18 mouse cellular contexts compared by ENCODE assay signal in genomic region chr10:98905987-98906386, GRCm38 (mm10). TPM values are rescaled to one million over a fixed set of nuclear protein-coding genes. Genes with fewer than 3 reads are reported as not detected.
DNase-seq lines count a peak whose midpoint lies in the region; ATAC-seq and TF ChIP-seq lines count a peak whose summit lies in the region.
"Had no signal": no experiment of that assay in that cellular context is flagged by ENCODE, and none has a peak within 500 bp of the region (broad histone marks: within the 10 kb centered on the region; RNA-seq: fewer than 3 reads in every experiment).

No protein-coding gene starts in this region.

- no peak overlapping the region for H3K4me2 ChIP-seq in intestine, embryonic 15.5 days (replicated peaks)
- H3K4me2 ChIP-seq in intestine, postnatal 0 days (replicated peaks; ENCODE audit: low read depth): no peak overlapping the region
- H3K4me2 ChIP-seq in intestine, embryonic 16.5 days (ENCODE audit: low read depth, low read length): no peak overlapping the region
- H3K4me2 ChIP-seq in forebrain, embryonic 14.5 days (ENCODE audit: low read length): no peak overlapping the region
- H3K4me2 ChIP-seq: heart, embryonic 15.5 days; hindbrain, embryonic 14.5 days; neural tube, embryonic 15.5 days had no signal

- H3K9ac ChIP-seq in intestine, embryonic 15.5 days: no peak overlapping the region
- no peak overlapping the region for H3K9ac ChIP-seq in intestine, postnatal 0 days (ENCODE audit: low read depth, low read length)
- H3K9ac ChIP-seq in intestine, embryonic 16.5 days (ENCODE audit: low read depth, low read length): no peak overlapping the region
- no peak overlapping the region for H3K9ac ChIP-seq in forebrain, embryonic 14.5 days (ENCODE audit: low read length)
- H3K9ac ChIP-seq: heart, embryonic 15.5 days; hindbrain, embryonic 14.5 days; neural tube, embryonic 15.5 days had no signal

- peak; percentile 70 for DNase-seq in c-Kit-negative CD71-positive TER-119-positive erythroid progenitor cells, embryonic 14.5 days (ENCODE audit: low read depth, low spot score)
- no peak for DNase-seq in forebrain, embryonic 14.5 days (ENCODE audit: low spot score)
- DNase-seq in cerebellum, adult 9-11 months: no peak
- no peak for DNase-seq in left cerebral cortex, adult 18-20 months (ENCODE audit: low spot score in 2 of 2)
- DNase-seq: cerebellum, adult 2 months; gastrocnemius, postnatal 25 days; kidney, adult 8-10 months; left cerebral cortex, postnatal 4 days; lung, adult 2 months; retina, postnatal 1 day had no signal

- WGBS in intestine, embryonic 15.5 days: 76% methylated on average over 4 of the region's 4 CpGs
- 64% methylated on average over 4 of the region's 4 CpGs for WGBS in intestine, postnatal 0 days
- WGBS in intestine, embryonic 16.5 days: 66% methylated on average over 4 of the region's 4 CpGs
- WGBS in forebrain, embryonic 14.5 days: 86% methylated on average over 4 of the region's 4 CpGs

- H3K4me1 ChIP-seq in intestine, embryonic 15.5 days (replicated peaks): no peaks in the 10 kb centered on the region
- no peaks in the 10 kb centered on the region for H3K4me1 ChIP-seq in intestine, postnatal 0 days (replicated peaks; ENCODE audit: control insufficient read depth, insufficient read depth, low read length)
- no peaks in the 10 kb centered on the region; the same call in 1 of the 2 replicates for H3K4me1 ChIP-seq in intestine, embryonic 16.5 days (ENCODE audit: control insufficient read depth, insufficient read depth, low read length)
- no peaks in the 10 kb centered on the region for H3K4me1 ChIP-seq in forebrain, embryonic 14.5 days (ENCODE audit: control insufficient read depth, insufficient read depth, low read length)
- H3K4me1 ChIP-seq: neural tube, embryonic 15.5 days had no signal

- no peak for TF ChIP-seq CTCF in intestine, postnatal 0 days (IDR thresholded peaks at IDR 0.05; ENCODE audit: low read depth)

- no peak overlapping the region for H3K4me3 ChIP-seq in intestine, embryonic 15.5 days (replicated peaks)
- no peak overlapping the region for H3K4me3 ChIP-seq in intestine, postnatal 0 days (ENCODE audit: low read depth, low read length)
- H3K4me3 ChIP-seq in intestine, embryonic 16.5 days (ENCODE audit: low read length): no peak overlapping the region
- H3K4me3 ChIP-seq in forebrain, embryonic 14.5 days (ENCODE audit: low read depth, low read length): no peak overlapping the region
- H3K4me3 ChIP-seq: heart, embryonic 15.5 days; megakaryocyte, embryonic 14.5 days; neural tube, embryonic 15.5 days had no signal

- no peaks in the 10 kb centered on the region for H3K36me3 ChIP-seq in intestine, embryonic 15.5 days
- H3K36me3 ChIP-seq in intestine, postnatal 0 days (ENCODE audit: control insufficient read depth, insufficient read depth): no peaks in the 10 kb centered on the region
- no peaks in the 10 kb centered on the region for H3K36me3 ChIP-seq in intestine, embryonic 16.5 days (ENCODE audit: control insufficient read depth, insufficient read depth, low read length)
- H3K36me3 ChIP-seq in forebrain, embryonic 14.5 days (ENCODE audit: control insufficient read depth, insufficient read depth, low read length): no peaks in the 10 kb centered on the region
- H3K36me3 ChIP-seq: heart, embryonic 15.5 days; neural tube, embryonic 15.5 days had no signal

- peak; percentile 65; the same call in 1 of the 2 replicates for ATAC-seq in intestine, embryonic 15.5 days
- ATAC-seq in intestine, postnatal 0 days: no peak
- ATAC-seq in intestine, embryonic 16.5 days: peak; percentile 79
- ATAC-seq in megakaryocyte, adult 5-6 weeks (ENCODE audit: poor library complexity, severe bottlenecking): peak; percentile 93
- ATAC-seq in forebrain, embryonic 14.5 days: no peak

- H3K27ac ChIP-seq in intestine, embryonic 15.5 days: no peak overlapping the region
- no peak overlapping the region for H3K27ac ChIP-seq in intestine, postnatal 0 days (ENCODE audit: low read depth, low read length)
- H3K27ac ChIP-seq in intestine, embryonic 16.5 days (ENCODE audit: low read length): no peak overlapping the region
- no peak overlapping the region for H3K27ac ChIP-seq in forebrain, embryonic 14.5 days (ENCODE audit: low read depth, low read length)
- H3K27ac ChIP-seq: heart, embryonic 15.5 days; hindbrain, embryonic 14.5 days; neural tube, embryonic 15.5 days had no signal

- no peaks in the 10 kb centered on the region for H3K9me3 ChIP-seq in intestine, embryonic 15.5 days
- no peaks in the 10 kb centered on the region for H3K9me3 ChIP-seq in intestine, postnatal 0 days (ENCODE audit: control insufficient read depth)
- H3K9me3 ChIP-seq in intestine, embryonic 16.5 days (ENCODE audit: control insufficient read depth, low read length): no peaks in the 10 kb centered on the region
- H3K9me3 ChIP-seq in forebrain, embryonic 14.5 days (replicated peaks; ENCODE audit: control insufficient read depth, low read length): no peaks in the 10 kb centered on the region
- H3K9me3 ChIP-seq: heart, embryonic 15.5 days; megakaryocyte, embryonic 14.5 days; neural tube, embryonic 15.5 days had no signal

- H3K27me3 ChIP-seq in intestine, embryonic 15.5 days (replicated peaks): no peaks in the 10 kb centered on the region
- H3K27me3 ChIP-seq in intestine, postnatal 0 days (replicated peaks; ENCODE audit: control insufficient read depth, insufficient read depth, low read length): no peaks in the 10 kb centered on the region
- no peaks in the 10 kb centered on the region for H3K27me3 ChIP-seq in intestine, embryonic 16.5 days (replicated peaks; ENCODE audit: control insufficient read depth, insufficient read depth, low read length)
- no peaks in the 10 kb centered on the region for H3K27me3 ChIP-seq in forebrain, embryonic 14.5 days (replicated peaks; ENCODE audit: control insufficient read depth, insufficient read depth, low read length)
- H3K27me3 ChIP-seq: heart, embryonic 15.5 days; megakaryocyte, embryonic 14.5 days; neural tube, embryonic 15.5 days had no signal

RNA-seq across cellular contexts. Expression of gene Atp2b1, which starts 8.2 kb away (rescaled TPM):
- polyA plus RNA-seq in intestine, embryonic 15.5 days (2015; fragmentation: Nextera tagmentation; extraction: Ambion mirVana): 155 and 176 TPM in 2 replicates
- polyA plus RNA-seq in intestine, postnatal 0 days (2015; fragmentation: Nextera tagmentation; extraction: Ambion mirVana): 179 and 193 TPM in 2 replicates
- polyA plus RNA-seq in intestine, embryonic 16.5 days (2015; fragmentation: Nextera tagmentation; extraction: Ambion mirVana): 149 and 151 TPM in 2 replicates
- 81.2 and 94.2 TPM in 2 replicates for total RNA-seq in megakaryocyte, adult 5-6 weeks (2015)
- total RNA-seq in megakaryocyte, adult 5-6 weeks (2017): 118 and 132 TPM in 2 replicates
- polyA plus RNA-seq in forebrain, embryonic 14.5 days (2014; fragmentation: Nextera tagmentation; extraction: Ambion mirVana): 103 and 136 TPM in 2 replicates
- total RNA-seq in left cerebral cortex, adult 18-20 months (2021): 100 to 1,000 TPM; 656 to 703 TPM

Comparison
In these comparisons a context has a peak if more than half of its experiments do, and no peak if none do; other contexts are left out.
1. ATAC-seq: peak in intestine, embryonic 15.5 days (single experiment), intestine, embryonic 16.5 days (single experiment) and megakaryocyte, adult 5-6 weeks (single experiment); none in intestine, postnatal 0 days (single experiment) and forebrain, embryonic 14.5 days (single experiment).